Mouse (Mus musculus): ENCODE data around the gene Gmfb.

DNA sequence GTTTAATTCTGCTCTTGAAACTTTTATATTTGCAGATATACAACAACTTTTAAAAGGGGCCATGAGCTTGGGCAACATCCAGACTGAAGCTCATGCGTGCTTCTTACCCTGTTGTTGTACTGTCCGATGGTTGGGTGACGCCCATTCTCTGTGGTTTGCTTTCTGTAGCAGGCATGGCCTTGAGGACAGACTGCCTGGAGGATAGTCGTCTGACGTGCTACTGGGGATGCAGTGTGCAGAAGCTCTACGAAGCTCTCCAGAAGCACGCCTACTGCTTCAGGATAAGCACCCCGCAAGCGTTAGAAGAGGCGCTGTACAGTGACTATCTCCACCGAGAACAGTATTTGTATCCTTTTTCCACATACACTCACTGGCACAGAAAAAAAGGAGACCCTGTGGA is 23.7 kb upstream of the Gmfb start:
- TF ChIP-seq MAZ (IDR thresholded peaks at IDR 0.05; ENCODE audit: low read depth, low read length) (no peak), ZNF384 (IDR thresholded peaks at IDR 0.05; ENCODE audit: low read depth, low read length) (no peak), EP300 (IDR thresholded peaks at IDR 0.05; ENCODE audit: low read length) (no peak), POLR2A (IDR thresholded peaks at IDR 0.05; ENCODE audit: low read depth, low read length) (no peak), KAT2A (IDR thresholded peaks at IDR 0.05; ENCODE audit: insufficient replicate concordance, low read length) (no peak), MAX (IDR thresholded peaks at IDR 0.05; ENCODE audit: low read length) (no peak)

Data from CH12.LX (cell line).